Mouse (Mus musculus) thymus, adult 2 months (tissue): Measurements from ENCODE around the gene Gm8994. TPM values are rescaled to one million over a fixed set of nuclear protein-coding genes. Genes with fewer than 3 reads are reported as not detected.
"Not testable (repeated sequence)": the region's sequence is repeated elsewhere in the genome, so short reads cannot be mapped to it uniquely, and the experiment has no call there.

Source experiments
- DNase-seq: peaks from one replicate; pipeline ENCODE4 v3.0.0; 2021
- H3K27ac ChIP-seq: fragments of 200-500 bp; 2 replicates; pipeline ENCODE4 v1.5.1; 2012; ENCODE audit warnings: low read length, control low read depth; ENCODE audit not compliant: control insufficient read depth, insufficient read depth
- H3K27me3 ChIP-seq: fragments of 200-500 bp; 2 replicates; pipeline ENCODE4 v1.6.1; 2012; ENCODE audit warnings: mild to moderate bottlenecking, low read length, moderate library complexity, mixed read lengths; ENCODE audit not compliant: control insufficient read depth, insufficient read depth
- H3K36me3 ChIP-seq: fragments of 200-500 bp; 2 replicates; pipeline ENCODE4 v1.6.1; 2012; ENCODE audit warnings: mild to moderate bottlenecking, low read length, moderate library complexity; ENCODE audit not compliant: control insufficient read depth, insufficient read depth
- H3K4me1 ChIP-seq: fragments of 200-500 bp; replicated peaks from 2 replicates; pipeline ENCODE4 v1.6.1; 2012; ENCODE audit warnings: low read length; ENCODE audit not compliant: control insufficient read depth, insufficient read depth
- H3K4me3 ChIP-seq: fragments of 200-500 bp; 2 replicates; pipeline ENCODE4 v1.5.1; 2012; ENCODE audit warnings: mild to moderate bottlenecking, low read length, control low read depth, moderate library complexity; ENCODE audit not compliant: control insufficient read depth, insufficient read depth
- CTCF ChIP-seq: fragments of 200-500 bp; IDR thresholded peaks from 2 replicates; pipeline ENCODE4 v1.5.1; 2012; ENCODE audit warnings: mild to moderate bottlenecking, control low read depth, low read length, moderate library complexity, borderline replicate concordance; ENCODE audit not compliant: control insufficient read depth, poor library complexity, insufficient read depth; ENCODE audit errors: extremely low read depth
- POLR2A ChIP-seq: fragments of 200-500 bp; IDR thresholded peaks from 2 replicates; pipeline ENCODE4 v1.6.1; 2012; ENCODE audit warnings: mild to moderate bottlenecking, low read length, control low read depth, moderate library complexity; ENCODE audit not compliant: control insufficient read depth, poor library complexity, insufficient read depth; ENCODE audit errors: extremely low read depth
- WGBS: fragments of 180-500 bp; shearing (Covaris S2); methylation state at CpG from one replicate; pipeline ENCODE4 v1.1.7; 2018; 5-methylcytosine and 5-hydroxymethylcytosine counted together
- polyA plus RNA-seq: library from polyadenylated mRNA; depleted of rRNA; stranded (reverse); fragments of >200 nt; gene quantifications from 2 replicates; pipeline ENCODE4 v1.2.3, GENCODE M21; 2012; rRNA removed

Gm8994 gene
- 0.08 TPM in 1 of 2 replicates, not detected in the other for polyA plus RNA-seq

- not testable (repeated sequence) for H3K4me1 ChIP-seq, H3K36me3 ChIP-seq, DNase-seq, H3K27me3 ChIP-seq, H3K27ac ChIP-seq, H3K4me3 ChIP-seq
- 97% methylated on average over 4 of the region's 4 CpGs for WGBS
Measured at GRCm38 (mm10) chr6:136327239-136327638, at the start of gene Gm8994. Gm8994 (plus strand) TSS chr6:136327539.

- Histone ChIP-seq H3K27me3 (no peaks in the 10 kb centered on the region), H3K4me1 (no peaks in the 10 kb centered on the region), H3K27ac (no peak overlapping the region), H3K36me3 (no peaks in the 10 kb centered on the region), H3K4me3 (no peak overlapping the region)
- WGBS = 85% methylated on average over 4 of the region's 4 CpGs
- DNase-seq = no peak
- TF ChIP-seq POLR2A (no peak), CTCF (no peak)
Measured at GRCm38 (mm10) chr6:136277685-136278084, 49.7 kb upstream of the Gm8994 start.

- TF ChIP-seq POLR2A (no peak), CTCF (no peak)
Measured at GRCm38 (mm10) chr6:136284565-136284964, 42.8 kb upstream of the Gm8994 start.

GRCm38 (mm10) chr6:136286180-136286579 lies 41.2 kb upstream of the Gm8994 start:
- Histone ChIP-seq H3K4me1 (no peaks in the 10 kb centered on the region), H3K36me3 (no peaks in the 10 kb centered on the region), H3K27me3 (no peaks in the 10 kb centered on the region), H3K4me3 (no peak overlapping the region), H3K27ac (no peak overlapping the region)
- no peak for DNase-seq
- WGBS = 92% methylated on average over 11 of the region's 11 CpGs
- TF ChIP-seq CTCF = no peak
- no peak for TF ChIP-seq POLR2A

More at GRCm38 (mm10) chr6:136284565-136284964, 42.8 kb upstream of the Gm8994 start:
- Histone ChIP-seq H3K27ac (no peak overlapping the region), H3K4me3 (no peak overlapping the region), H3K27me3 (no peaks in the 10 kb centered on the region), H3K36me3 (no peaks in the 10 kb centered on the region), H3K4me1 (no peaks in the 10 kb centered on the region)
- DNase-seq = no peak
- WGBS = 92% methylated on average over 8 of the region's 8 CpGs

GRCm38 (mm10) chr6:136286589-136286988 lies 40.8 kb upstream of the Gm8994 start:
- Histone ChIP-seq H3K27me3 (no peaks in the 10 kb centered on the region), H3K27ac (no peak overlapping the region), H3K4me3 (no peak overlapping the region), H3K36me3 (no peaks in the 10 kb centered on the region), H3K4me1 (no peaks in the 10 kb centered on the region)
- DNase-seq = no peak
- WGBS = 89% methylated on average over 4 of the region's 4 CpGs
- TF ChIP-seq POLR2A = no peak
- TF ChIP-seq CTCF = no peak

- H3K36me3 ChIP-seq = no peaks in the 10 kb centered on the region
- H3K27ac ChIP-seq = no peak overlapping the region
- no peak for TF ChIP-seq POLR2A
- H3K4me1 ChIP-seq = no peaks in the 10 kb centered on the region
- no peak for DNase-seq
- no peaks in the 10 kb centered on the region for H3K27me3 ChIP-seq
- WGBS = 89% methylated on average over 3 of the region's 3 CpGs
- H3K4me3 ChIP-seq = no peak overlapping the region
Measured at GRCm38 (mm10) chr6:136291424-136291823, 35.9 kb upstream of the Gm8994 start.

GRCm38 (mm10) chr6:136291951-136292714 lies 35.2 kb upstream of the Gm8994 start:
- Histone ChIP-seq H3K27ac (no peak overlapping the region), H3K27me3 (no peaks in the 10 kb centered on the region), H3K36me3 (no peaks in the 10 kb centered on the region), H3K4me1 (no peaks in the 10 kb centered on the region), H3K4me3 (no peak overlapping the region)
- TF ChIP-seq CTCF (no peak), POLR2A (no peak)
- DNase-seq = no peak
- 71% methylated on average over 11 of the region's 11 CpGs for WGBS
